Mouse (Mus musculus) ES-Bruce4 (cell line): ENCODE data around the gene Gper1. TPM values are rescaled to one million over a fixed set of nuclear protein-coding genes. Genes with fewer than 3 reads are reported as not detected.

Experiments used
- H3K27ac ChIP-seq: 2 replicates; pipeline ENCODE4 v1.5.1; 2012; ENCODE audit warnings: low read length, inconsistent platforms; ENCODE audit not compliant: insufficient read depth
- H3K27me3 ChIP-seq: 2 replicates; pipeline ENCODE4 v1.6.1; 2012; ENCODE audit warnings: mild to moderate bottlenecking, low read length, inconsistent platforms; ENCODE audit not compliant: control insufficient read depth, poor library complexity, insufficient read depth, severe bottlenecking
- H3K36me3 ChIP-seq: 2 replicates; pipeline ENCODE4 v1.6.1; 2012; ENCODE audit warnings: inconsistent platforms, mild to moderate bottlenecking, low read length, moderate library complexity; ENCODE audit not compliant: control insufficient read depth, poor library complexity, insufficient read depth, severe bottlenecking
- H3K4me1 ChIP-seq: one replicate; pipeline ENCODE4 v1.8.1; 2011; ENCODE audit warnings: low read length; ENCODE audit not compliant: control insufficient read depth, insufficient read depth
- H3K4me3 ChIP-seq: 2 replicates; pipeline ENCODE4 v1.5.1; 2011; ENCODE audit warnings: low read depth, mild to moderate bottlenecking, low read length
- H3K9ac ChIP-seq: 2 replicates; pipeline ENCODE4 v1.6.1; 2012; ENCODE audit warnings: low read depth, mild to moderate bottlenecking, inconsistent platforms; ENCODE audit not compliant: poor library complexity, severe bottlenecking
- H3K9me3 ChIP-seq: replicated peaks from 2 replicates; pipeline ENCODE4 v1.6.1; 2012; ENCODE audit warnings: mild to moderate bottlenecking, low read length, inconsistent platforms; ENCODE audit not compliant: control insufficient read depth, poor library complexity, insufficient read depth, severe bottlenecking
- CTCF ChIP-seq: IDR thresholded peaks from one replicate; pipeline ENCODE4 v1.8.1; 2011; ENCODE audit warnings: low read depth, low read length
- EP300 ChIP-seq: IDR thresholded peaks from 2 replicates; pipeline ENCODE4 v1.6.1; 2011; ENCODE audit warnings: low read depth, low read length; ENCODE audit not compliant: insufficient read depth
- POLR2A ChIP-seq: IDR thresholded peaks from one replicate; pipeline ENCODE4 v1.8.1; 2011; ENCODE audit warnings: low read length; ENCODE audit not compliant: insufficient read depth
- polyA plus RNA-seq: library from polyadenylated mRNA; stranded (reverse); fragments of >200 nt; gene quantifications from 2 replicates; pipeline ENCODE4 v1.2.4, GENCODE M21; 2011; ENCODE audit warnings: low read depth; ENCODE audit not compliant: missing spikeins, insufficient read depth, insufficient read length

Gene Gper1
- polyA plus RNA-seq, 1 experiment, result not detected

DNA sequence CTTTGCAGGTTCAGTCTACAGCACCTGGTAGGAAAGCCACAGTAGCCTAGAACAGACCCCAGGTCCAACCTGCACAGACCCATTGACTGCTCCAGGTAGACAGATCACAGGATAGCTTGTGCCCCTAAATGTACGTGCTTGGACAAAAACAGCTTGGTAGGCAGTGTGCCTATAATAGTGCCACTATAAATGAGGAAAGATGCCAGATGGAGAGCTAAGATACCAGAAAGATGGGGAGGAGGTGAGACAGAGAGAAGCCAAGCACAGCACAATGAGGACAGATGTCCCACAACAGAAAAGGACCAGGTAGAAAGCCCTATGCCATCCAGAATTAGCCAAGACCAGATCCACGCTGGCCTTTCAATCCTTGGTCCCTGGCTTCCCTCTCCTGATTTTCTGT lies 20.8 kb upstream of the Gper1 start:
- Histone ChIP-seq H3K4me3 (no peak overlapping the region), H3K27me3 (no peaks in the 10 kb centered on the region), H3K9me3 (no peaks in the 10 kb centered on the region), H3K9ac (no peak overlapping the region), H3K4me1 (no peaks in the 10 kb centered on the region), H3K36me3 (no peaks in the 10 kb centered on the region), H3K27ac (no peak overlapping the region)
- TF ChIP-seq CTCF (no peak), EP300 (no peak), POLR2A (no peak)

DNA sequence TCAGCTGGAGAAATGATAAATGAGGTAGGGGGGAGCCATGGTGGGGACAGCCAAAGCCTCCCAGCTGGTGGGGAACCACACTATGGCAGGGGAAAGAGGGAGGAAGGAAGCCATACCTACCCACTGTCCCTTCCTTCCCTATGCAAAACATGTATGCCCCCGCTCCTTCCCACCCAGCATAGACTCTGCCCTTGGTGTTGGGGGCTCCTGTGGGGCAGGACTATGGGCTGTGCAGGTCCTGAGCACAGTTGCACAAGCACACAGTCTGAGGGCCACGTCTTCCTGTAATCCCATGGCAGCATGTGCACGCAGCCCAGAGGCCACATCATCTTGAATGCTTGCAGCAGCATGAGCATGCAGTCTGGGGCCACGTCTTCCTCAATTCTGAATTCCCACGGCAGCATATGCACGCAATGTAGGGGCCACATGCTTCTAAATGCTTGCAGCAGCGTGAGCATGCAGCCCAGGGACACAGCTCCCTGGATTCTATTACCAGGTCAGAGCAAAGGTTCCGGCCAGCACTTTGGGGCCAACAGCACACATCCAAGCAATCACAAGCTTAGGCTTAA lies 19.2 kb upstream of the Gper1 start:
- H3K36me3 ChIP-seq, result no peaks in the 10 kb centered on the region
- H3K9ac ChIP-seq, result no peak overlapping the region
- TF ChIP-seq POLR2A (no peak), EP300 (no peak), CTCF (no peak)
- no peaks in the 10 kb centered on the region for H3K4me1 ChIP-seq
- no peak overlapping the region for H3K27ac ChIP-seq
- H3K27me3 ChIP-seq, result no peaks in the 10 kb centered on the region
- H3K4me3 ChIP-seq, result no peak overlapping the region
- H3K9me3 ChIP-seq, result no peaks in the 10 kb centered on the region

DNA sequence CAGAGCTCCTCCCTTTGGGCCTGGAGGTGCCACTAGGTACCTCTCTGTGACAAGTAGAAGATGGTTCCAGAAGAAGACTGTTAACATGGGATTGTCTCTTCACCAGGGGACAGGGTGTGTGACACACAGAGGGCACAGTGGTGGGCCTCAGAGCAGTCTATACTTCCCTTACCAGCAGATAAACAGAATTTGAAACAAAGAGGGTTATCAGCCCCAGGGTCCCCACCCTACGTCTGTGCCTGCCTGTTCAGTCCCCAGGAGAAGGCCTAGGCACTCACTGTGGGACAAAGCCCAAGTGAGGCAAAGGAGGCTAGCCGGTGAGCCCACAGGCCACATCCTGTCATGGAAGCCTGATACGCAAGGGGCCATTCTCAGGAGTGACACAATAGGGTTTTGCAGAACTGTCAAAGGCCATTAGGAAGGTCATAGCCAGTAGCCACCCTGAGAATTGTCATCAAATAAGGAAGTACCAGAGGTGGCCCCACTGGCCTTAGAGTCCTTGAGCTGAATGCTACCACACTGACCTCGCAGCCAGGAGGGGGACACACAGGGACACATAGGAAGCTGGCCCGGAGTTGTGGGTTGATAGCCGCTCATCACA lies 18.1 kb upstream of the Gper1 start, which contains the start of gene C130050O18Rik:
Gene C130050O18Rik, plus strand, starts transcription at position 480 of the 601 bp plus-strand sequence.
- no peaks in the 10 kb centered on the region for H3K4me1 ChIP-seq
- no peaks in the 10 kb centered on the region for H3K36me3 ChIP-seq
- no peak within 1 kb of the TSS for H3K27ac ChIP-seq
- no peak within 1 kb of the TSS for H3K9ac ChIP-seq
- H3K4me3 ChIP-seq, result no peak within 1 kb of the TSS
- no peak for TF ChIP-seq POLR2A
- no peak for TF ChIP-seq EP300
- H3K27me3 ChIP-seq, result no peaks in the 10 kb centered on the region
- no peaks in the 10 kb centered on the region for H3K9me3 ChIP-seq

DNA sequence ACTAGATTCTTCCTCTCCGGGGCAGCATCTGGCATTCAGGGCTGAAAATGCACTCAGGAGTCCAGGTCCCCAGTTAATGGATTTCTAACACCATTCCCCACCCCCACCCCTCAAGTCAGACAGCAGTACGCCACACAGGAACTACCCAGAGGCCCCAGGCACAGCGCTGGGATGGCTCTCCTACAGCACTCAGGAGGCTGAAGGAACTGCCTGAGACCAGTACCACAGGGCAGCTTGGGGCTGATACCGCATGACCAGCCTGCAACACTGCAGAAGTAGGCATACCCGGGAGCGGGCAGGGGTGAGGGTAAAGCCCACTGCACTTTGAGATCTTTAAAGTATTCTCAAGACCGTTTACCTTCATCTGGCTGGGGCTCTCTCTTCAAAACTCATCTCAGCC lies 17.5 kb upstream of the Gper1 start:
- no peaks in the 10 kb centered on the region for H3K9me3 ChIP-seq
- no peaks in the 10 kb centered on the region for H3K4me1 ChIP-seq
- no peak overlapping the region for H3K4me3 ChIP-seq
- no peaks in the 10 kb centered on the region for H3K36me3 ChIP-seq
- H3K27me3 ChIP-seq, result no peaks in the 10 kb centered on the region
- no peak overlapping the region for H3K9ac ChIP-seq
- TF ChIP-seq POLR2A (no peak), CTCF (no peak), EP300 (no peak)
- no peak overlapping the region for H3K27ac ChIP-seq

DNA sequence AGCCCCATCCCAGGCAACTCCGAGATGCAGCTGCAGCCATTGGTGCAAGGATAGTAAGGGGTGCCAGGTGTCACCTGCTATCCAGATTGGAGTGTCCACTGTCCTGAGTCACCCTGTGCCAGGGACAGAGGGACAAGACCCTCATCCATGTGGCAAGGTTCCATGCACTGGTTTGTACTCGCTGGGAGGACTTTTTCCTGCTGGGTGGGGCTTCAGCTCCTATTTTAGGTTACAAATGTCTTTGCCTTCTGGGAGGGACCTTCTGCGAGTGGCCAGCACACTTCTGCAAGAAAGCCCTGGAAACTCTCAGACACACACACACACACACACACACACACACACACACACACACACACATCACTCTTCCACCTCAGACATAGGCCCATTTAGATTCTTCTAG lies 17.0 kb upstream of the Gper1 start:
- no peak overlapping the region for H3K9ac ChIP-seq
- H3K36me3 ChIP-seq, result no peaks in the 10 kb centered on the region
- TF ChIP-seq EP300 (no peak), POLR2A (no peak), CTCF (no peak)
- no peaks in the 10 kb centered on the region for H3K27me3 ChIP-seq
- H3K27ac ChIP-seq, result no peak overlapping the region
- H3K4me3 ChIP-seq, result no peak overlapping the region
- no peaks in the 10 kb centered on the region for H3K4me1 ChIP-seq
- H3K9me3 ChIP-seq, result no peaks in the 10 kb centered on the region

DNA sequence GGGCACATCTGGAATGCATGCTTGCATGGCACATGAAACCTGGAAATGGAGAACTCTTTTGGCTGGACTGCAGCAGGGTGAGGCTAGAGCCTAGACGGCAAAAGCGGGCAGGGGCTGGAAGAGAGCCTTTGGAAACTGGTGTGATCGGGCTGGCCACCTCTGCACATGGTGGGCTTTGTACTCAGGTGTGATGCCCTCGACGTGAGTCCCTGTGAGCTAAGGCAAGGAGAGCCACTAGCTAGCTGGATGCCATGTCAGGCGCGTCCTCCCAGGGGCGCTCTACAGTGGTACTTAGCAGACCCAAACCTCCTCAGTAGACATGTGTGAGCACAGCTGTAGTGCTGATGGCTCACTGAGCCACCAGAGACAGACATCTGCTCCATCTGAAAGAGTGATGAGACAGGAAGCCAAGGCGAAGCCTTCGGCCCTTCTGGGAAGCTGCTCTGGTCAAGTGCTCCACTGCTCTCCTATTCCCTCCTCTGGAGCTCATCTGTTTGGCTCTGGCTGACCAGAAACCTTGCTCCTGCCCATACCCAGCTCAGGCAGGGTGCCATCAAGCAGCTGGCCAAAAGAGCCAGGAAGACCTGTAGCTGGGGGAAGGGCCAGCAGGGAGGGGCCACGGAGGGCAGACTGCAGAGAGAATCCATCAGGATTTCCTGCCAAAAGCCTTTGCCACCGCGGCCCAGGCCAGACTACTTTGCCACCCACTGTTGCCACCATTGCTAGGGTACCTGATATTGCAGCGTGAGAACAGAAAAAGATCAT lies 15.6 kb upstream of the Gper1 start:
- no peaks in the 10 kb centered on the region for H3K36me3 ChIP-seq
- no peak for TF ChIP-seq CTCF
- TF ChIP-seq EP300, result no peak
- TF ChIP-seq POLR2A, result no peak
- H3K9ac ChIP-seq, result no peak overlapping the region
- H3K27ac ChIP-seq, result no peak overlapping the region
- no peak overlapping the region for H3K4me3 ChIP-seq
- H3K9me3 ChIP-seq, result no peaks in the 10 kb centered on the region
- H3K27me3 ChIP-seq, result no peaks in the 10 kb centered on the region
- H3K4me1 ChIP-seq, result no peaks in the 10 kb centered on the region
